Mouse (Mus musculus) small intestine, adult 2 months (tissue): ENCODE data around the gene Gm36210. TPM values are rescaled to one million over a fixed set of nuclear protein-coding genes. Genes with fewer than 3 reads are reported as not detected.
A peak's percentile ranks its signal among the peaks of the same experiment; 100 is the strongest.
"Not testable (repeated sequence)": the region's sequence is repeated elsewhere in the genome, so short reads cannot be mapped to it uniquely, and the experiment has no call there.

ENCODE experiments used
- H3K27ac ChIP-seq: fragments of 200-500 bp; 2 replicates; pipeline ENCODE4 v1.5.1; 2012; ENCODE audit warnings: low read depth, low read length, control low read depth, inconsistent platforms; ENCODE audit not compliant: insufficient read depth
- H3K27me3 ChIP-seq: fragments of 200-500 bp; 2 replicates; pipeline ENCODE4 v1.6.1; 2012; ENCODE audit warnings: mild to moderate bottlenecking, moderate library complexity, low read length, inconsistent platforms; ENCODE audit not compliant: control insufficient read depth, insufficient read depth
- H3K36me3 ChIP-seq: fragments of 200-500 bp; 2 replicates; pipeline ENCODE4 v1.6.1; 2012; ENCODE audit warnings: mild to moderate bottlenecking, low read length, control low read depth, inconsistent platforms; ENCODE audit not compliant: control insufficient read depth, insufficient read depth
- H3K4me1 ChIP-seq: fragments of 200-500 bp; 2 replicates; pipeline ENCODE4 v1.6.1; 2012; ENCODE audit warnings: low read length, inconsistent platforms, mixed read lengths; ENCODE audit not compliant: control insufficient read depth, insufficient read depth, insufficient read length
- H3K4me3 ChIP-seq: fragments of 200-500 bp; 2 replicates; pipeline ENCODE4 v1.5.1; 2012; ENCODE audit warnings: low read depth, mild to moderate bottlenecking, control low read depth, inconsistent platforms, low read length, moderate library complexity
- CTCF ChIP-seq: fragments of 200-500 bp; IDR thresholded peaks from 2 replicates; pipeline ENCODE4 v1.5.1; 2012; ENCODE audit warnings: low read depth, mild to moderate bottlenecking, control low read depth, inconsistent platforms, low read length, moderate library complexity, mixed read lengths; ENCODE audit not compliant: insufficient replicate concordance, insufficient read length; ENCODE audit errors: extremely low read depth
- POLR2A ChIP-seq: fragments of 200-500 bp; IDR thresholded peaks from 2 replicates; pipeline ENCODE4 v1.6.1; 2012; ENCODE audit warnings: low read depth, mild to moderate bottlenecking, control low read depth, inconsistent platforms, low read length, moderate library complexity
- WGBS: fragments of 180-500 bp; shearing (Covaris S2); methylation state at CpG from one replicate; pipeline ENCODE4 v1.1.7; 2018; 5-methylcytosine and 5-hydroxymethylcytosine counted together
- polyA plus RNA-seq: library from polyadenylated mRNA; depleted of rRNA; stranded (reverse); fragments of >200 nt; gene quantifications from 2 replicates; pipeline ENCODE4 v1.2.3, GENCODE M21; 2012

Gm36210 gene
- polyA plus RNA-seq, 1 experiment, result not detected

DNA sequence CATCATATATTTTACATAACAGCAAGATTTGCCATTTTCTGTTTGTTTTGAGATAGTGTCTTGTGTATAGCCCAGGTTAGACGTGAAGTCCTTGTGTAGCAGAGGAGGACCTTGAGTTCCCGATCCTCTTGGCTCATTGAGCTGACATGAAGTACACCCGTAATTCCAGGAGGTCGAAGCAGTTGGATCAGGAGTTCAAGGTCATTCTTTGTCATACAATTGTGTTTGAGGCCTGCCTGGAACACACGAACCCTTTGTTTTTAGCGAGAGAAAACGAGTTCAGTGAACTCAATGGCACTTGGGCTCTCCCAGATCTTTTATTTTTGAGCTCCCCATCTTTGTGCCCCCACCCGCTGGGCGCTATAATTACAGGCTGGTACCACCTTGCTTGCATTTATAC is 3.9 kb downstream of the Gm36210 start:
- H3K4me3 ChIP-seq, result no peak overlapping the region
- 68% methylated on average over 9 of the region's 9 CpGs for WGBS
- no peaks in the 10 kb centered on the region for H3K4me1 ChIP-seq
- H3K36me3 ChIP-seq, result no peaks in the 10 kb centered on the region
- H3K27ac ChIP-seq, result no peak overlapping the region
- no peak for TF ChIP-seq POLR2A
- no peak for TF ChIP-seq CTCF
- no peaks in the 10 kb centered on the region for H3K27me3 ChIP-seq

DNA sequence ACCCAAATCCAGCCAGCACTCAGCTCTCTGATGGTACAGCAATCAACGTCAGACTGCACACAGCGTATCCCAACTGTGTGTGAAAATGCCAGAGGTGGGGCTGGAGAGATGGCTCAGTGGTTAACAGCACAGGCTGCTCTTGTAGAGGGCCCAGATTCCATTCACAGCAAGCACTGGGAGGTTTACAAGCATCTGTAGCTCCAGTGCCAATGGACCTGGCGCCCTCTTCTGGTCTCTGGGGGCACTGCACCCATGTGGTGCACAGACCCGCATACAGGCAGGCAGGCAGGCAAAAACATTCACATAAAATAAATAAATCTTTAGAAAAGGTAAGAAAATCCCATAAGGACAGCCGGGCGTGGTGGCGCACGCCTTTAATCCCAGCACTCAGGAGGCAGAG is 5.1 kb downstream of the Gm36210 start:
- Histone ChIP-seq H3K4me1 (no peaks in the 10 kb centered on the region), H3K27me3 (no peaks in the 10 kb centered on the region), H3K4me3 (no peak overlapping the region), H3K27ac (no peak overlapping the region), H3K36me3 (no peaks in the 10 kb centered on the region)
- WGBS, result 64% methylated on average over 8 of the region's 8 CpGs
- no peak for TF ChIP-seq POLR2A
- peak; percentile 57; the same call in 1 of the 2 replicates for TF ChIP-seq CTCF

DNA sequence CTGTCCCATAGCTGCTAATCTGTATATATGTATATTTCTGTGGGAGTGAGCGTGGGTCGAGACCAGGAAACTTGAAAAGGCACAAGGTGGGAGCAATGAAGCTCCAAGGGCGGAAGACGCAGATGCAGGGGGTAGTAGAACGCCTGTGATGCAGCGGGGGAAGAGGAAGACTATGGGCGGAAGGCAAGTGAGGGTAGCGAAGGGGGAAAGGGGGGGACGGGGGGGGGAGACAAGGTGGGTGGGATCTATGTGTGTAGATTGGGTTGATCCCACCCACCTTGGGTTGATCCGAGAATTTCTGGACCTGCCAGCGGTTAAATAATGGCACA is 5.8 kb downstream of the Gm36210 start:
- no peak overlapping the region for H3K27ac ChIP-seq

DNA sequence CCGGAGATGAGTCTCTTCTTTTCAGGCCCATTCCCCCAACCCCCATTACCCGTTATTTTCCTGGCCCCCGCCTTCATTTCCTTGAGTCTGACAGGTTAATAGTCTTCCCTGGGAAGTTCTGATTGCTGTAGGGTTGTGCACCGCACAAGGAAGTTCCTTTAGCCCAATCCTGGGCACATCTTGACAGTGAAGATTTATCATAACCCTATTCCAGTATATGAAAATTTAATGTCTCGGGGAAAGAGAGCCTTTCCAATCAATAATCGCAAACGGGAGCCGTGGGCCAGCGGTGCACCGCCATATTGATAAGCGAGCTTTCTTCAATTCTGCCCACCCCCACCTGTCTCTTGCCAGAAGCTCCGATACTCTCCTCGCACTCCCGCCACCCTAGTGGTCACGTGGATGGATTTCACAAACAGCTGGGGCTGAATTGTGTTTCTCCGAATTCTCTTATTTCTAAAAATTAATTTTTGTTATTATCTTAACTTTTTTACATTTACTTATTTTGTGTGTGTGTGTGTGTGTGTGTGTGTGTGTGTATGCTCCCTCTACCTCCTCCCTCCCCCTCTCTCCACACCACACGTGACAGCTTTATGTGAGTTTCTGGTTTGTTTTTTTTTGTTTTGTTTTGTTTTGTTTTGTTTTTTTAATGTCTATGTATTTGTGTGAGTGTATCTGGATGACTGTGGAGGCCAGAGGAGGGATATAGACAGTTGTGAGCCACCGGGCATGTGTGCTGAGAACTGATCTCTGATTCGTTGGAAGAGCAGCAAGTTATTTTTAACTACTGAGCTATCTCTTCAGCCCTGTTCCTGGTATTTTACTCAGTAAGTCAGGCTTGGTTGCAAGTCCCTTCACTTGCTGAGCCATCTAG is 6.4 kb downstream of the Gm36210 start:
- H3K4me3 ChIP-seq, result peak overlapping the region; percentile 34
- no peak overlapping the region for H3K27ac ChIP-seq
- H3K36me3 ChIP-seq, result no peaks in the 10 kb centered on the region
- WGBS, result 3% methylated on average over 19 of the region's 19 CpGs
- no peaks in the 10 kb centered on the region for H3K27me3 ChIP-seq
- TF ChIP-seq POLR2A, result no peak
- TF ChIP-seq CTCF, result no peak
- no peaks in the 10 kb centered on the region for H3K4me1 ChIP-seq

More for the DNA sequence above, 5.8 kb downstream of the Gm36210 start:
- WGBS, result 59% methylated on average over 11 of the region's 11 CpGs
- H3K4me1 ChIP-seq, result no peaks in the 10 kb centered on the region
- H3K4me3 ChIP-seq, result peak overlapping the region; percentile 24; the same call in 1 of the 2 replicates
- H3K36me3 ChIP-seq, result no peaks in the 10 kb centered on the region
- H3K27me3 ChIP-seq, result no peaks in the 10 kb centered on the region
- no peak for TF ChIP-seq POLR2A
- no peak for TF ChIP-seq CTCF

DNA sequence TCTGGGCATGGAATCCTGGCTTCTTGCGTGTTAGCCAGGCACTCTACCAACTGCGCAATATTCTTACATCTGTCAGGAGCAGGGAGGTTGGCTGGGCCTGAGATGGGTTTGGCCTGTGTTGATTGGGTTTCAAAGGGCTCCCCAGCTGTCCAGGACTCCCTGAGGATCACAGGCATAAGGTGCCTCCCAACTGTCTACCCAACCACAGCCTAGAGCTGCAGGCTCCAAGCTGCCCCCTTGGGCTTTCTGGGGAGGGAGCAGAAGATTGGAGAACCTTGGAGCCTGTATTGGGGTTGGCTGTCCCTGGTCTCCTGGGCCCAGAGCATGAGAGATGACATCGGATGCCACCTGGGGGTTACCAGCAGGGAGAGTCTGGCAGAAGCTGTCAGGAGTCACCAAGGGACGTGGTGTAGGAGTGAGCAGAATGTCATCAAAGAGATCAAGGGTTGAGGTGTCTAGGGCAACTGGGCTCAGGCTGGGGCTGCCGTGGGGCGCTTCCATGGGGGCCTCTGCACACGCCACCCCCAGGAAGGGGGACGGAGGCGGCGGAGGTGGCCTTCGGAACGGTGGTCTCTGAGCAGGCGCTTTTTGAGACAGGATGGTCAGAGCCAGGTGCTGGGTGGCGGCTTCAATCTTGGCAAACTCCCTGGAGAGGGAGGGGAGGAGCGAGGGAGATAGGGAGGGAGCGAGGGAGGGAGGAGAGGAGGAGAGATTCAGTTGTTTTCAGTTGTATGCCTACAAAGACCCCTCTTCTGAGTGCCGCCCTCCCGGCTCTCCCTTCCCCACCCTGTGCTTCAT is 7.3 kb downstream of the Gm36210 start:
- Histone ChIP-seq H3K4me1 (no peaks in the 10 kb centered on the region), H3K36me3 (no peaks in the 10 kb centered on the region), H3K27ac (no peak overlapping the region), H3K27me3 (no peaks in the 10 kb centered on the region), H3K4me3 (peak overlapping the region; percentile 34)
- 26% methylated on average over 18 of the region's 18 CpGs for WGBS
- TF ChIP-seq CTCF (no peak), POLR2A (no peak)

DNA sequence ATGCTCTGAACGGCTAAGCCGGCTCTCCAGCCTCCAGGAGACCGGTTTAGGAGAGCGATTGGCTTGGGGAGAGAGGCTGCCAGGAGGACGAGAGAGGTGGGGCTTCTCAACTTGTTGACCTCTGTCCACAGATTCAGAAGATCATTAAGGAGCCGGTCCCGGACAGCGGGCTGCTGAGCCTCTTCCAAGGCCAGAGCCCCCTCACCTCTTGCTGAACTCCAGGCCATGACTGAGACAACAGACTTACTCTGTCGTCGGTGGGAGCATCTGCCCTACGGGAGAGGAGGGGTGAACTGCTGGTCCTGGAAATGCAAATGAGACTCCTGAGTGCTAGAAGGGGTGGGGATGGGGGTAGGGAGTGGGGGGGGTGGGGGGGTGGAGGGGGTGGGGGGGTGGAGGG is 11.1 kb downstream of the Gm36210 start:
- Histone ChIP-seq H3K36me3 (no peaks in the 10 kb centered on the region), H3K4me3 (no peak overlapping the region)
- WGBS, result 69% methylated on average over 11 of the region's 11 CpGs

DNA sequence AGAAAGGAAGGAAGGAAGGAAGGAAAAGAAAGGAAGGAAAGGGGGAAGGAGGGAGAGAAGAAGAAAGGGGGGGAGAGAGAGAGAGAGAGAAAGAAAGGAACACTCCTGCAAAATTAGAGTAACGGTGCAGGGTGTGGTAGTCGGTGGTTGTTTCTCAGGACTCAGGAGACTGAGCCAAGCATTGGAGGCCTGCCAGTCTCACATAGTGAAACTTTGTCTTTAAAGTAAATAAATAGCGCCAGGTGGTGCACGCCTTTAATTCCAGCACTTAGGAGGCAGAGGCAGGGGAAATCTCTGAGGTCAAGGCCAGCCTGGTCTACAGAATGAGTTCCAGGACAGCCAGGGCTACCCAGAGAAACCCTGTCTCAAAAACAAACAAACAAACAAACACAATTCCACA is 19.6 kb downstream of the Gm36210 start:
- TF ChIP-seq CTCF, result no peak
- no peak for TF ChIP-seq POLR2A
- no peak overlapping the region for H3K4me3 ChIP-seq
- H3K27me3 ChIP-seq, result no peaks in the 10 kb centered on the region
- H3K4me1 ChIP-seq, result no peaks in the 10 kb centered on the region; the same call in 1 of the 2 replicates
- H3K27ac ChIP-seq, result no peak overlapping the region
- 13% methylated on average over 4 of the region's 4 CpGs for WGBS
- H3K36me3 ChIP-seq, result 0 out of 2 replicates have a peak, but pooled peaks cover 2% of the 10 kb centered on the region

More for the DNA sequence above, 11.1 kb downstream of the Gm36210 start:
- Histone ChIP-seq H3K4me1 (no peaks in the 10 kb centered on the region), H3K27ac (no peak overlapping the region), H3K27me3 (no peaks in the 10 kb centered on the region)
- TF ChIP-seq POLR2A (no peak), CTCF (no peak)

DNA sequence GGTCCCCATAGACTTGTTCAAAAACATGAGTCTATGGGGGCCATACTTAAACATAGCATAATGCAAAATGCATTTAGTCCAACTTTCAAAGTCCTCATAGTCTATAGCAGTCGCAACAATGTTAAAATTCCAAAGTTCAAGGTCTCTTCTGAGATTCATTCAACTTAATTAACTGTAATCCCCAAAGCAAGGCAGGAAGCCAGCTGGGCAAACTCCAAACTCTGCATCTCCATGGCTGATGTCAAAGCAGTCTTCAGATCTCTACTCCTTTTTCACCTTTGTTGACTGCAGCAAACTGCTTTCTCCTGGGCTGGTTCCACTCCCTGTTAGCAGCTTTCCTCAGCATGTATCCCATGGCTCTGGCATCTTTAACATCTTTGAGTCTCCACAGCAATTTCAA is 27.3 kb downstream of the Gm36210 start:
- WGBS, result 19% methylated on average over 1 of the region's 1 CpGs
- not testable (repeated sequence) for H3K4me3 ChIP-seq, H3K36me3 ChIP-seq, H3K27me3 ChIP-seq, H3K27ac ChIP-seq
- peaks cover 17% of the 10 kb centered on the region; the same call in 1 of the 2 replicates for H3K4me1 ChIP-seq
